Mouse (Mus musculus): ENCODE measurements at regions not wholly inside any gene's neighbourhood (a gene's known extent, or its start where the extent isn't known, plus 50 kb on each side); places are given as distances from the start of the nearest gene placed in this dataset.

DNA sequence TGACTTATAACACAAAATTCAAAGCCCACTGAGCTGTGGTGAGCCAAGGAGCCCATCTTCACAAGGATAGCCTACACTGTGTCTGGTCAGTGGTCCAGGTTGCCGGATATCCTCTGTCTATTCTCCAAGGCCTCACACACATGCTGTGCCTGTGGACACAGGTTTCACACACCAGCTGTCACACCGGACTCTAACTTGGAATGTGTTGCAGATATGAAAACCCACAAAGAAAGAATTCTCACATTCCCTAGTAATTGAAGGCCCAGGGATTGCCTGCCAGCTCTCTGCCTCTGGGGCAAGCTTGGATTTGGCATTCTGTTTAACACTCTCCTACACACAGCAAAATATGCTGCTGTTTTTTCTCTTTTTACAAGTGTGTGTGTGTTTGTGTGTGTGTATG, 595.4 kb upstream of the Arpp21 start:
- H3K27ac ChIP-seq: no peak overlapping the region
- H3K4me3 ChIP-seq: no peak overlapping the region
- DNase-seq (ENCODE audit: low spot score): no peak
- H3K4me1 ChIP-seq (replicated peaks): no peaks in the 10 kb centered on the region
- H3K9me3 ChIP-seq: no peaks in the 10 kb centered on the region
- 82% methylated on average over 2 of the region's 2 CpGs for WGBS
- H3K27me3 ChIP-seq (ENCODE audit: insufficient read depth, poor library complexity, severe bottlenecking): no peaks in the 10 kb centered on the region
- no peaks in the 10 kb centered on the region for H3K36me3 ChIP-seq

DNA sequence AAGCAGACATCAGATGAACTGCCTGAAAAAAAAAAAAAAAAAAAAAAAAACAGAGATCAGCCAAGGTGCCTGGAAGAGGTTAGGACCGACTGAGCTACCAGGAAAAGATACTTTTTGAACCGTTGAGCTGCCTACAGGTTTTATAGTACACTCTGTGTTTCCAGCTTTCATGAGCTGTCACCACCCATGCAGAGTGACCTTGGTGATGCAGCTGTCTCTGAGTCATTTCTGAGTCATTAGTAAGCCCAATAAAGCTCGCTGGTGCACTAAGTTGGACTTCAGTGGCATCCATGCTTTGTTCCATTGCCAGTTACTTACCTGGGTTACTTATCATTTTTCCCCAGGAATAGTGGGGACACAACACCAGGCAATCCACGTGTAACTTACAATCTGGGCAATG, 592.9 kb upstream of the Arpp21 start:
- no peak for DNase-seq (ENCODE audit: low spot score)
- Histone ChIP-seq H3K36me3 (no peaks in the 10 kb centered on the region), H3K27me3 (ENCODE audit: insufficient read depth, poor library complexity, severe bottlenecking) (no peaks in the 10 kb centered on the region), H3K4me3 (no peak overlapping the region), H3K4me1 (replicated peaks) (no peaks in the 10 kb centered on the region), H3K9me3 (no peaks in the 10 kb centered on the region), H3K27ac (no peak overlapping the region)
- WGBS: 87% methylated on average over 4 of the region's 4 CpGs

DNA sequence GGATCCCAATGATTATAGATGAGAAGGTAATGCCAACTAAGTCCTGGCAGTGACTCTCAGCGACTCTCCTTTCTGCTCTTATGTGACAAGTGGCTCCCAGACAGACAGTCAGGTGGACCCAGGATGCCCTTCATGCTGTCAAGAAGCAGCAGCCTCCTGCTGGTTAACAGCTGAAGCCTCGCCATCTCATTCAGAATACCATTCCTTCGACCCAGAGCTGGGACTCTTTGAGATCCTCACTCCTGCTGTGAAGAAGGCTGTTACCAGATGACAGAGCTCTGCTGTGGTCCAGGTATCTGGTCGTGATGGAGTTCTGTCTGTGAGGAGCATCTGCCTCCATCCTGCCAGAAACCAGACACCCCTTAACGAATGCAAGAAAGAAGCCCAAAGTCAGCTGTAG, 590.9 kb upstream of the Arpp21 start:
- Histone ChIP-seq H3K27me3 (ENCODE audit: insufficient read depth, poor library complexity, severe bottlenecking) (no peaks in the 10 kb centered on the region), H3K27ac (no peak overlapping the region), H3K36me3 (no peaks in the 10 kb centered on the region), H3K9me3 (no peaks in the 10 kb centered on the region), H3K4me3 (no peak overlapping the region), H3K4me1 (replicated peaks) (no peaks in the 10 kb centered on the region)
- no peak for DNase-seq (ENCODE audit: low spot score)
- WGBS: 46% methylated on average over 5 of the region's 5 CpGs

DNA sequence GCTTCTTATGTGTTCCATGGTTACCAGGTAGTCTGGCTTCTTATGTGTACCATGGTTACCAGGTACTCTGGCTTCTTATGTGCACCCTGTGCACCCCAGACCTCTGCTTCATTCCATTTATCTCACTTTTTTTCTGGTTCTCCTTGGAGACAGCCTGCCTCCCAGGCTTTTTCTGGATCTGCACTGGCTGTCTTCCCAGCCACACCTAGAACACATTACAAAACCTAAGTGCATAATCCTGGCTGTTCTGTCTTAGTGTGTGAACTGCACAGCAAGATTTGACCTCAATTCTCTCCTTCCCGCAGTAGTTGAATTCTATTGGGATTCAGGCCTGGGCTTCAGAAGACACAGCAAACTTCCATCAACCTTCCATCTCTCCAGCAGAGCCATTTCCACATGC, 586.2 kb upstream of the Arpp21 start:
- no peaks in the 10 kb centered on the region for H3K36me3 ChIP-seq
- no peaks in the 10 kb centered on the region for H3K9me3 ChIP-seq
- H3K27ac ChIP-seq: no peak overlapping the region
- H3K4me1 ChIP-seq (replicated peaks): no peaks in the 10 kb centered on the region
- DNase-seq (ENCODE audit: low spot score): no peak
- H3K27me3 ChIP-seq (ENCODE audit: insufficient read depth, poor library complexity, severe bottlenecking): no peaks in the 10 kb centered on the region
- WGBS: 95% methylated on average over 1 of the region's 1 CpGs
- no peak overlapping the region for H3K4me3 ChIP-seq

DNA sequence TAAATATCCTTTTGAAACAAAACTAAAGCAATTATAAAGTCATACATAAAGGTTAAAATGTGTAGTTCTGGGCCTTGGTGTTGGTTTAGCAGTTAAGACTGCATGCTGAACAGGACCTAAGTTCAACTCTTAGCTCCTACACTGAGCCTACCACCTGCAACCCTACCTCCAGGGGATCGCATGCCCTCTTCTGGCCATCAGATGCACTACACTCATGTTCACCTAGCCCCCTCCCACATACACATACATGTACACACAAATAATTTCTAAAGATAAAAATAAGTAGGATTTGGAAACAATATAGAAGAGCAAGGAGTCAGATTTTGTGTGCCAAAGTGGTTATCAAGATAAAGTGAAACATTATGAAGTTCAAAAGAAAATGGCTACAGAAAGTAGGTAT, 576.2 kb upstream of the Arpp21 start:
- no peak for DNase-seq (ENCODE audit: low spot score)
- Histone ChIP-seq H3K27ac (no peak overlapping the region), H3K9me3 (no peaks in the 10 kb centered on the region), H3K4me3 (no peak overlapping the region), H3K27me3 (ENCODE audit: insufficient read depth, poor library complexity, severe bottlenecking) (no peaks in the 10 kb centered on the region), H3K36me3 (no peaks in the 10 kb centered on the region), H3K4me1 (replicated peaks) (no peaks in the 10 kb centered on the region)
- WGBS: 35% methylated on average over 1 of the region's 1 CpGs

DNA sequence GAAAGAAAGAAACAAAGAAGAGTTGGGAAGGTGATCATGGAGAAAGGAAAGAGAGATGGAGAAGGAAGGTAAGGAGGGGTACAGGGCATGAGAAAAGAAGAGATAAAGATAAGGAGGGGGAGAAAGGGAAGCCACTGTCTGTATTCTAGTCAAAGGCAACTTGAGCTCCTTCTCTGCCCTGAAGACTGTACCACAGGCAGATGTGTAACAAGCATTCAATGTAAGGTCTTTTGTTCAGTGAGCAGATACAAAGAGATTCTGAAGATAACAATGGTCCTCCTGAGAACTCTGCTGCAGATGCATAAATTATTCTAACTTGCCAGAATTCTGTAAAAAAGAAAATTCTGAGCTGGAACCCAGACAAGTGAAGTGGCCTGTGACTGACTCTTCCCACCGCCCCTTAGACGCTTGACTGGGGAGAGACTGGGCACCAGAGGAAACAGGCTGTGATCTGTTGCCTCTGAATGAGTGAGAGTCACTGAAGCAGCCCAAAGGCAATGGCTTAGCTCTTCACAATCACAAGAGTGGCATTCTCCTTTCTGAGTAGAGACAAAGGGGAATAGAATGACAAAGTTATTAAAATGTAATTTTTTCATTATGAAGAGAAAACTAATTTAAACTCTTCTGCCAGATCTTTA, 564.0 kb upstream of the Arpp21 start:
- Histone ChIP-seq H3K27ac (peak overlapping the region; percentile 23; the same call in 1 of the 2 replicates), H3K36me3 (no peaks in the 10 kb centered on the region), H3K4me3 (no peak overlapping the region), H3K4me1 (replicated peaks) (0 out of 2 replicates have a peak, but pooled peaks cover 5% of the 10 kb centered on the region), H3K9me3 (no peaks in the 10 kb centered on the region), H3K27me3 (ENCODE audit: insufficient read depth, poor library complexity, severe bottlenecking) (no peaks in the 10 kb centered on the region)
- peak; percentile 8 for DNase-seq (ENCODE audit: low spot score)
- 29% methylated on average over 2 of the region's 2 CpGs for WGBS

DNA sequence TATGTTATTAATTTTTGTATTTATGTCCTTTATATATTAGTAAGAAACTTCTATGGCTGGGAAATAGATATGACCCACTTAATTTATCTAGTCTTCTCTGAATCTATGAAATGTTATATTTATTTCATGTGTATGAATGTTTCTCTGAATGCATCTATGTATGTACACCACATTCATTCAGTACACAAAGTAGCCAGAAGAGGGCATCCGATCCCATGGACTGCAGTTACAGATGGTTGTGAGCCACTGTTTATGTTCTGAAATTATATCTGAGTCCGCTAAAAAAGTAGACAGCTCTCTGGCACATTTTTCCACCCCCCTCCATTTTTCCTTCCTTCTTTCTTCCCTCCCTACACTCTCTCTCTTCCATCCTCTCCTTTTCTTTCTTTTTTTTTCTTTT, 557.8 kb upstream of the Arpp21 start:
- DNase-seq (ENCODE audit: low spot score): no peak
- Histone ChIP-seq H3K4me3 (no peak overlapping the region), H3K27me3 (ENCODE audit: insufficient read depth, poor library complexity, severe bottlenecking) (no peaks in the 10 kb centered on the region), H3K27ac (no peak overlapping the region), H3K4me1 (replicated peaks) (no peaks in the 10 kb centered on the region), H3K36me3 (no peaks in the 10 kb centered on the region), H3K9me3 (no peaks in the 10 kb centered on the region)
- WGBS: 68% methylated on average over 2 of the region's 2 CpGs

DNA sequence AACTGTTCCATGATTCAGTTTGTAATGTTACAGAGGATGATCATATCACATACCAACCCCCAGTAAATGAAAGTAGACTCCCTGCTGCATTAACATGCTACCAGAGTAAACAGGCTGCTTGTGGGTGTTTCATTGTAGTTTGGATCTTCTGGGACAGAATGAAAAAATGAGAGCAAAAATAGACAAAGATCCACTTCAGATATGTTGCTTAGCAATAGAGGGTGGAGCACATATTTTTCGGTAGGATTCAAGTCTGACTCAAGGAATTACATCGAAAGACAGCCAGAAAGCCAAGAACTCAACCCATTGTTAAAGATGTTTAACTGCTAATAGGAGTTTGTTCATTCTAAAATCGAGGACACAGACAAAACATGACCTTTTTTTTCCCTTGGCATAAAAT, 536.2 kb upstream of the Arpp21 start:
- 82% methylated on average over 3 of the region's 3 CpGs for WGBS
- Histone ChIP-seq H3K4me1 (replicated peaks) (no peaks in the 10 kb centered on the region), H3K27ac (no peak overlapping the region)

DNA sequence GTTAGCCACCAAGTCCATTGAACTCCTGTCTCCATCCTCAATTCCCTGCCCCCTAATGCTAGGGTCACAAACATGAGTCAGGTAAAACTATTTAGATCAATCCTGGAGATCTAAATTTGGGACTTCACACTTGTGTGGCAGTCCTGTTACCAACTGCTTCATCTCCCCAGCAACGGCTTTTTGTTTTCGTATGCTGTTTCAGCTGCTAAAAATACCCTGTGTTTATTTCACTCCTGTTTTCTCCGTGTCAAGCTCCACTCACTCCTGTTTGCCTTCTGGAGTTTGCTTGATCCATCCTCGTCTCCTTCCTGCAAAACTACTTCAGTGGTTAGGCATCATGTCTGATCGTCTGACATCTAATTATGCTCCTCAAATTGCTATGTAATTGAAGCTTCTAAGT, 508.9 kb upstream of the Arpp21 start:
- H3K36me3 ChIP-seq: no peaks in the 10 kb centered on the region
- H3K27ac ChIP-seq: no peak overlapping the region
- DNase-seq (ENCODE audit: low spot score): no peak
- H3K4me1 ChIP-seq (replicated peaks): no peaks in the 10 kb centered on the region
- H3K27me3 ChIP-seq (ENCODE audit: insufficient read depth, poor library complexity, severe bottlenecking): no peaks in the 10 kb centered on the region
- H3K9me3 ChIP-seq: no peaks in the 10 kb centered on the region
- 78% methylated on average over 5 of the region's 5 CpGs for WGBS
- no peak overlapping the region for H3K4me3 ChIP-seq

More for the DNA sequence above, 536.2 kb upstream of the Arpp21 start:
- no peaks in the 10 kb centered on the region for H3K36me3 ChIP-seq
- no peak overlapping the region for H3K4me3 ChIP-seq
- no peaks in the 10 kb centered on the region for H3K27me3 ChIP-seq (ENCODE audit: insufficient read depth, poor library complexity, severe bottlenecking)
- no peaks in the 10 kb centered on the region for H3K9me3 ChIP-seq
- DNase-seq (ENCODE audit: low spot score): no peak

DNA sequence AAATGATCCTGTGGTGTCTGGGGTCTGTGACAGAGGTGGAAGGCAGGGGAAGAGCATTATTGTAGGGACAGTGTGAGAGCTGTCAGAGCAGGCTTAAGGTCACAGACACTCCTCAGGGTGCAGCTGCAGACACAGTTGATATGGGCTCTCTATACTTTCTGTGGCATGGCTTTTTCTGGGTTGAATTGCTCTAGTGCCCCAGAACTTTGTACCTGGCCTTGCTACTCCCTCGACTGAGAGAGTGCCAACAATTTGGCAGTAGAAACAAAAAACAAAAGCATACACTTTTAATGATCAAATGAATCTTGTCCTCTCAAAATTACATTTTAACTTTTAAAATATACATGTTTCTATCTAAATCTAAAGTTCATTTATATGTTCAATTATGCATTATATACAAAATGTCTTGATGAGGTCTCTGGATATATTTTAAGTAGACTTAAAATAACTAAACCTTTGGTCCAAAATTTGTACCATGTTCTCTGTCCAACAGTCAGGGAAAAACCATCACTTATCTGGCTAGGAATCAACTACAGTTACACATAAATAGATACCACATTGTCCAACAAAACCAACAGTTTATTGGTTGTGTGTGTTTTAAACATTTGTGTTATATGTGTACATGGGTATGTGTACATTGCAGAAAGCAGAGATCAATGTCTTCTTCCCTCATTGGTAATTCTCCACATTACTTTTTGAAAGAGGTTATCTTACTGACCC, 508.3 kb upstream of the Arpp21 start:
- Histone ChIP-seq H3K27ac (no peak overlapping the region), H3K4me3 (no peak overlapping the region), H3K9me3 (no peaks in the 10 kb centered on the region), H3K27me3 (ENCODE audit: insufficient read depth, poor library complexity, severe bottlenecking) (no peaks in the 10 kb centered on the region), H3K36me3 (no peaks in the 10 kb centered on the region), H3K4me1 (replicated peaks) (no peaks in the 10 kb centered on the region)
- DNase-seq (ENCODE audit: low spot score): no peak
- WGBS: 69% methylated on average over 1 of the region's 1 CpGs

DNA sequence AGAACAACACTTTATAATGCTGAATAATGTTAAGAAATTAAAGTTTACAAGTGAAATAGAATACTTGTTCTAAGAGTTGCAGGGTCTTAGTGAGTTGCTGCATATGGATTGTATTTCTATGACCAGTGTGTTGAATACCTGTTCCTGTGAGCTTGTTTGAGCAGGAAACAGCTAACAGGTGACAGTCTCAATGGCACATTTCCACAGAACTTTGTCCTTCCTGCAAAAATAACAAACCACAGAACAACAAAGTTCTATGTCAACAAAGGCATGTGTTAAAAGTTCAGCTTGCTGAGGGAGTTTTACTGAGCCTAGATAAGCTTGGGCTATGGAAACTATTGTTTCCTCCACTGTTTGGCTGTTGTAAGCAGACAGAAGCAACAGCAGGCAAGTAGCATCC, 500.0 kb upstream of the Arpp21 start:
- DNase-seq (ENCODE audit: low spot score): no peak
- Histone ChIP-seq H3K27ac (no peak overlapping the region), H3K36me3 (no peaks in the 10 kb centered on the region), H3K9me3 (no peaks in the 10 kb centered on the region), H3K4me1 (replicated peaks) (0 out of 2 replicates have a peak, but pooled peaks cover 3% of the 10 kb centered on the region), H3K4me3 (no peak overlapping the region), H3K27me3 (ENCODE audit: insufficient read depth, poor library complexity, severe bottlenecking) (no peaks in the 10 kb centered on the region)

DNA sequence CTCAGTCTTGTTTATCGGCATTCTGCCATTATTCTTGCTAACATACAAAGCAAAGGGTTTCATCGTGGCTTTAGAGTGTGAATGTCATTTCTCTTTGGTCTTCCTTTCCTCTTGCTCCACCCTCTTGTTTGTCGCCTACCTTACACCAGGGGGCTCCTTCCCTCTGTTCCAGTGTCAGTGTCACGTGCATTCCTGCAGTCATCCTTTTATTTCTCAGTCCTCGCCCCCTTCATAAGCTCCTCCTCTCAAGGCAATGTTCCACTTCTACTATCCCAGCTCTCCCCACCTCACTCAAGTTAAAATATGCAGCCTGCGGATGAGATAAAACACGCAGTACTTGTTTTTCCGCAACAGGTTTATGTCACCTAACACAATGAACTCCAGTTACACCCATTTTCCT, 489.8 kb upstream of the Arpp21 start:
- no peaks in the 10 kb centered on the region for H3K27me3 ChIP-seq (ENCODE audit: insufficient read depth, poor library complexity, severe bottlenecking)
- no peaks in the 10 kb centered on the region for H3K36me3 ChIP-seq
- 0 out of 2 replicates have a peak, but pooled peaks cover 4% of the 10 kb centered on the region for H3K4me1 ChIP-seq (replicated peaks)
- 40% methylated on average over 8 of the region's 8 CpGs for WGBS
- H3K9me3 ChIP-seq: no peaks in the 10 kb centered on the region
- H3K27ac ChIP-seq: no peak overlapping the region
- DNase-seq (ENCODE audit: low spot score): no peak
- no peak overlapping the region for H3K4me3 ChIP-seq

DNA sequence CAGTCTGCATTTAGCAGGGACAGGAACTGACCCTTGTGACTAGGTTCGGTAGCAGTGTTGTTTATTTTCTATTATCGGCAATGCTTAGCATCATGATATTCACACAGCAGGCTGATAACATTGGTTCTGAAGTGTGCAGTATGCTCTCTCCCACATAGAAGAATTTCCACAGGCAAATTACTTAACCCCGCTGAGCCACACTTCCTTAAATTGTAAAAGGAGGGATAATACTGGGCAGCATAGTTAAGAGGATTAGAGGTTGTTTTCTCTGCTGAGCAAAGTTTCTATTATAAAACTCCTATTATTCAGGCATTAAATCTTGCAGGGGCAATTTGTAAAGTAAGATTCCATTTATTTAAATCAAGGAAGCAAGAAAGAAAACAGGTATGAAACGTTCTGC, 489.4 kb upstream of the Arpp21 start:
- DNase-seq (ENCODE audit: low spot score): no peak

More for the DNA sequence above, 489.4 kb upstream of the Arpp21 start:
- H3K36me3 ChIP-seq: no peaks in the 10 kb centered on the region
- WGBS: 55% methylated on average over 4 of the region's 4 CpGs
- no peak overlapping the region for H3K4me3 ChIP-seq
- no peaks in the 10 kb centered on the region for H3K27me3 ChIP-seq (ENCODE audit: insufficient read depth, poor library complexity, severe bottlenecking)
- no peak overlapping the region for H3K27ac ChIP-seq
- no peaks in the 10 kb centered on the region for H3K9me3 ChIP-seq
- 0 out of 2 replicates have a peak, but pooled peaks cover 4% of the 10 kb centered on the region for H3K4me1 ChIP-seq (replicated peaks)
